Mouse (Mus musculus): ENCODE measurements at regions not wholly inside any gene's neighbourhood (a gene's known extent, or its start where the extent isn't known, plus 50 kb on each side); places are given as distances from the start of the nearest gene placed in this dataset.

GRCm38 (mm10) chr1:145065255-145065854, 290.1 kb upstream of the Rgs18 start:
- TF ChIP-seq CTCF (IDR thresholded peaks at IDR 0.05) (no peak), EP300 (IDR thresholded peaks at IDR 0.05) (no peak)

Measured in lung, postnatal 0 days (tissue).